Mouse (Mus musculus): Measurements from ENCODE around the gene Tas2r140. TPM values are rescaled to one million over a fixed set of nuclear protein-coding genes. Genes with fewer than 3 reads are reported as not detected.

Gene Tas2r140
- not detected in 2 replicates for polyA plus RNA-seq (2012; rRNA removed)

GRCm38 (mm10) chr6:133055716-133056115 is at the start of gene Tas2r140:
Gene Tas2r140 (minus strand): TSS chr6:133055816.

GRCm38 (mm10) chr6:133104609-133104921 is 48.9 kb upstream of the Tas2r140 start, which contains the start of gene Smim10l1:
Gene Smim10l1 (plus strand): TSS chr6:133104909.

GRCm38 (mm10) chr6:133037001-133037400 is 18.6 kb downstream of the Tas2r140 start, which contains the start of gene Tas2r103:
Gene Tas2r103 (minus strand): TSS chr6:133037101.

Other genes starting within 250 kb of the Tas2r140 start
- gene Tas2r123, start 208.7 kb downstream of the Tas2r140 start, polyA plus RNA-seq (2012; rRNA removed), result not detected in 2 replicates
- not detected in 2 replicates for gene Tas2r116, start 200.4 kb downstream of the Tas2r140 start, polyA plus RNA-seq (2012; rRNA removed)
- not detected in 2 replicates for gene Tas2r110, start 187.8 kb downstream of the Tas2r140 start, polyA plus RNA-seq (2012; rRNA removed)
- gene Tas2r113, start 162.8 kb downstream of the Tas2r140 start, polyA plus RNA-seq (2012; rRNA removed), result not detected in 2 replicates
- gene Tas2r125, start 146.2 kb downstream of the Tas2r140 start, polyA plus RNA-seq (2012; rRNA removed), result not detected in 2 replicates
- gene Tas2r129, start 104.7 kb downstream of the Tas2r140 start, polyA plus RNA-seq (2012; rRNA removed), result not detected in 2 replicates
- gene Tas2r131, start 97.9 kb downstream of the Tas2r140 start, polyA plus RNA-seq (2012; rRNA removed), result not detected in 2 replicates
- not detected in 2 replicates for gene Tas2r109, start 74.9 kb downstream of the Tas2r140 start, polyA plus RNA-seq (2012; rRNA removed)
- gene Tas2r103, start 18.7 kb downstream of the Tas2r140 start, polyA plus RNA-seq (2012; rRNA removed), result not detected in 2 replicates
- gene Smim10l1, start 49.1 kb upstream of the Tas2r140 start, polyA plus RNA-seq (2012; rRNA removed), result 169 and 171 TPM in 2 replicates
- gene 5530400C23Rik, start 236.4 kb upstream of the Tas2r140 start, polyA plus RNA-seq (2012; rRNA removed), result not detected in 2 replicates

Data from colon, adult 2 months (tissue).